Mouse (Mus musculus) heart, postnatal 0 days (tissue): Measurements from ENCODE around the gene Ugt3a2.

Source experiments
- CTCF ChIP-seq: IDR thresholded peaks from 2 replicates; pipeline ENCODE4 v1.5.1; 2016; ENCODE audit warnings: antibody characterized with exemption, control low read depth, low read depth
- EP300 ChIP-seq: IDR thresholded peaks from 2 replicates; pipeline ENCODE4 v1.6.1; 2016; ENCODE audit warnings: antibody characterized with exemption, low read depth

DNA sequence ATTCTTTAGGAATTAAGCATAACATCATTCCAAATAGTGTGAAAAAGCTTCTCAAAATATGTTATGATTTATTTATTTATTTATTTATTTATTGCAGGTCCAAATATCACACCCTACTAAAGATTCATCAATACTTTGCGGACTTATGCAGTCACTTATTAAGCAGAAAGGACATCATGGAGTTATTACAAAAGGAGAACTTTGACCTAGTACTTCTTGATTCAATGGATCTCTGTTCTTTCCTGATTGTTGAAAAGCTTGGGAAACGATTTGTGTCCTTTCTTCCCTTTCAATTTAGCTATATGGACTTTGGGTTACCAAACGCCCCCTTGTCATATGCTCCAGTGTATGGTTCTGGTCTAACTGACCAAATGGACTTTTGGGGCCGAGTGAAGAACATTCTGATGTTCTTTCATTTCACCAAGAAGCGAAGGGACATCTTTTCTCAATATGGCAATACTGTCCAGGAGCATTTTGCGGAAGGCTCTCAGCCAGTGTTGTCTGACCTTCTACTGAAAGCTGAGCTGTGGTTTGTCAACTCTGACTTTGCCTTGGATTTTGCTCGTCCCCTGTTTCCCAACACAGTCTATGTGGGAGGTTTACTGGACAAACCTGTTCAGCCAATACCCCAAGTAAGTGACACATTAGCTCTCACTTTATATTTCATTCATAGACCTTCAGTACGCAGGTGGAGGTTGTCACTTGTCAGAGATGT, 29.2 kb upstream of the Ugt3a2 start:
- TF ChIP-seq CTCF = no peak
- TF ChIP-seq EP300 = no peak
